Mouse (Mus musculus) right cerebral cortex, adult 2 months (tissue): ENCODE measurements around the gene Sh2d1b2.
A peak's percentile ranks its signal among the peaks of the same experiment; 100 is the strongest.
"Not testable (repeated sequence)": the region's sequence is repeated elsewhere in the genome, so short reads cannot be mapped to it uniquely, and the experiment has no call there.

ENCODE experiments used
- DNase-seq, 2 experiments: peaks; one replicate each; pipeline ENCODE4 v3.0.0; 2021 to 2022; ENCODE audit warnings: low spot score in 2 of 2

The Sh2d1b2 gene

GRCm38 (mm10) chr1:170232688-170233087 lies at the start of gene Sh2d1b2:
Gene Sh2d1b2 (plus strand): TSS chr1:170232749.
- not testable (repeated sequence) for DNase-seq

DNA sequence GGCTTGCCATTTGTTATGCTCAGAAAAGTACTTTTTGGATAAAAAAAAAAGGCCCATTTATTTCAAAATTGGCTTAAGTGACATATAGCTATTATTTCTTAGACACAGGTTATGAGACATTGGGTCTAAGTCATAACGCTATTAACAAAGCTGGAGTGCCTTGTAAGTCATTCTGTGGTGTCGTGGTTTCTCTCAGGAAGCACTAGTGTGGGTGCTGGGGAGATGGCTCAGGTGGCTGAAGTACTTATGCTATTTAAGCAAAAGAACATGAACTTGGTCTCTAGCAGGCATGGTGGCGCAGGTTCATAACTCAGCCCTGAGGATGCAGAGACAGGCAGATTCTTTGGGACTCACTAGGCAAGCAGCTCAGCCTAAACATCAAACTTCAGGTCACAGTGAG lies 47.4 kb upstream of the Sh2d1b2 start:
- DNase-seq, result no peak

DNA sequence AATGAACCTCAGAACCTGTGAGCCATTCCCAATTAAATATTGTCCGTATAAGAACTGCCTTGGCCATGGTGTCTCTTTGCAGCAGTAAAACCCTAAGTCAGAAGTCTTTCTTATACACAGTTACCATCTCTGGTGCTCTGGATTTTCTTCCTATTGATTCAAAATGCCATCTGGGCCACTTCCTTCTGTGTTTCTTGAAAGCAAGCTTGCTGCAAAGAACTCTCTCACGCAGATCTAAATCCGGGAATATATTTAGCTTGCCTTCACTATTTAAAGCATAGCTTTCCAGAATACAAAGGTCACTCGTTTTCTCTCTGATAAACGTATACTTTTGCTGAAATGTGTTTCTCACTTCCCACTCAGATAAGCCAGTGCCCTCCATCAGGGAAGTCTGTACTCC lies 46.0 kb upstream of the Sh2d1b2 start:
- peak; percentile 31 to 32 for DNase-seq

- DNase-seq, result peak in 1 of 2 experiments; percentile 28
Observed at GRCm38 (mm10) chr1:170188601-170189000, 43.9 kb upstream of the Sh2d1b2 start.

- DNase-seq, result no peak
Observed at GRCm38 (mm10) chr1:170190225-170190624, 42.3 kb upstream of the Sh2d1b2 start.

DNA sequence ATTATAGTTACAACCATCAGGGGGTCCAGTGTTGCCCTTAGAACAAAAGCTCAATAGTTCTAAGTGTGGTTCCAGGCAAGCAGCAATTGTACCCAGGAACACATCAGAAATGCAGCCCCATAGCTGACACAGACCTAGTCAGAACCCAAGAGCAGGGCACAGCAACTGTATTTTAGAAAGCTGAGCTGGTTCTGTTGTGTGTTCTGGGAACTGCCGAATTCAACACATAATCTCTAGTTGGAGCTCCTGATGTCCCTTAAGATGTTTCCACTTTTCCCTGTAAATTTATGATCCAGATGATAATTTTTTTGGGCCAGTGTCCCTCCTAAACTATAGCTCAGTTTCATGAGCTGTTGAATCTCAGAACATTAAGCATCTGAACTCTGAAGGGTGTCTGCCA lies 40.6 kb upstream of the Sh2d1b2 start:
- no peak for DNase-seq

DNA sequence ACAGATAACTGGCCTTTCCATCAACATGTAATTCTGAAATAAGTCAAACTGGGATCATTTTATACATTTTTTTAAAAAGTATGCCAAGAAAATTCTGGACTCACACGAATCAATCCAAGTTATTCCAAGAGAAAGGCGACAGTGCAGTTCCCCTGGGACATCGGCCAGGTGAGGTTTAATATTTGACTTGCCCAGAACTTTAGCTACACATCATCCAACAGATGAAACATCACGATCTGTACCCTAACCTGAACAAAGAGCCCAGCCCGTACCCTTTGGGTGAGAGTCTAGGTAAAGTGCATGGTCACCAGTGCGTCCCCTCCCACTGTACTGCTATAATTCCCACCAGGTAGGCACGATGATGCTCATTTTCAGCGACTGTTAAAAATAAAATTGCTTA lies 36.3 kb upstream of the Sh2d1b2 start:
- no peak for DNase-seq

GRCm38 (mm10) chr1:170200379-170200778 lies 32.2 kb upstream of the Sh2d1b2 start:
- DNase-seq, result peak; percentile 48 to 52

DNA sequence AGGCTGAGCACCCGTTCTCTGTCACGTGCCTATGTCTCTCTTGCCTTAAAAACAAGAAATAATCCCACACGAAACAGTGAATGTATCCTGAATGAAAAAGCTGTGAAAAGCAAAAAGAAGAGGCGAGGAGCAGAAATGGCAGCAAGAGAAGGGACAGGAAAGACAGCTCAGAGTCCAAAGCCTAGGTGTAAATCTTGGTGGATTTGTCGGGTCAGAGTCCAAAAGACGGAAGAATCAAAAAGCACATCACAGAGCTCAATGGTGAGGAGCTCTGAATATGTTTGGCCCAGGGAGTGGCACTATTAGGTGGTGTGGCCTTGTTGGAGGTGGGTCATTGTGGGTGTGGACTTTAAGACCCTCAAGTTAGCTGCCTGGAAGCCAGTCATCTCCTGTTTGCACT lies 26.2 kb upstream of the Sh2d1b2 start:
- DNase-seq, result no peak

- DNase-seq, result no peak
Observed at GRCm38 (mm10) chr1:170213181-170213879, 19.2 kb upstream of the Sh2d1b2 start.

DNA sequence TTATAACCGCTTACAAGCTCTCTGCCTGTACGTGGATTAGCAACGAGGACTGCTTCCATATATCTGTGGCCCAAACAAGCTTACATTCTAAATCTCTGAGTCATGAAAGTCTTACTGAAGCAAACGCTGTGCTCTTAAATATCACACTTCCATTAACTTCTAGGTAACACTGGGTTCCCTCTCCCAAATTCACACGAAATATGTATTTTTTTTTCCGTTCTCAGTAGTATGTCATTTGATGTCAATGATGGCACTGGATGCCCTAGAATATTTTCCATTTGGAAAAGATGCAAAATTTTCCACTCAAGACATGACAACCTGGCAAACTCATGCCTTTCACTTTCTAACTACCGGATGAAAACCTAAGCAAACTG lies 18.2 kb upstream of the Sh2d1b2 start:
- no peak for DNase-seq

- peak; percentile 88 to 90 for DNase-seq
Observed at GRCm38 (mm10) chr1:170214757-170215522, 17.6 kb upstream of the Sh2d1b2 start, which contains the start of gene Uhmk1. Gene Uhmk1 (minus strand): TSS chr1:170215397.

GRCm38 (mm10) chr1:170215590-170215989 lies 17.0 kb upstream of the Sh2d1b2 start:
- no peak for DNase-seq

GRCm38 (mm10) chr1:170218091-170218884 lies 14.3 kb upstream of the Sh2d1b2 start:
- DNase-seq, result no peak

- no peak for DNase-seq
Observed at GRCm38 (mm10) chr1:170220351-170220750, 12.2 kb upstream of the Sh2d1b2 start.

- DNase-seq, result no peak
Observed at GRCm38 (mm10) chr1:170223276-170223675, 9.3 kb upstream of the Sh2d1b2 start.

GRCm38 (mm10) chr1:170245016-170245415 lies 12.5 kb downstream of the Sh2d1b2 start:
- DNase-seq, result peak in 1 of 2 experiments; percentile 6

GRCm38 (mm10) chr1:170254893-170255559 lies 22.5 kb downstream of the Sh2d1b2 start:
- DNase-seq, result no peak

DNA sequence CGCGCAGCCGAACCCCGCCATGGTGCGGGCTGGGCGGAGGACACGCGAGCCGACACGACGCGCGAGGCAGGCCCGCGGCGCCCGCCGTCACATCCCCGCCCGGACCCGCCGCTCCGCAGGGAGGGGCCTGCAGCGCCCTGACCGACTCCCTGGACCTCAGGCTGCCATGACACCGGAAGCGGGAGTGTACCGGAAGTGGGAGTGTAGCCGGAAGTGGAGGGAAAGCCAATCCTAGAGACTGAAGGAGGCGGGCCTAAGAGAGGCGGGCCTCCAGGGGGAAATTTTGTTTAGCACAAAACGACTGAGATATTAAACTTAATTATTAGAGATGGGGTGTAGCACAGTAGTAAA lies 23.0 kb downstream of the Sh2d1b2 start:
- DNase-seq, result peak; percentile 87

DNA sequence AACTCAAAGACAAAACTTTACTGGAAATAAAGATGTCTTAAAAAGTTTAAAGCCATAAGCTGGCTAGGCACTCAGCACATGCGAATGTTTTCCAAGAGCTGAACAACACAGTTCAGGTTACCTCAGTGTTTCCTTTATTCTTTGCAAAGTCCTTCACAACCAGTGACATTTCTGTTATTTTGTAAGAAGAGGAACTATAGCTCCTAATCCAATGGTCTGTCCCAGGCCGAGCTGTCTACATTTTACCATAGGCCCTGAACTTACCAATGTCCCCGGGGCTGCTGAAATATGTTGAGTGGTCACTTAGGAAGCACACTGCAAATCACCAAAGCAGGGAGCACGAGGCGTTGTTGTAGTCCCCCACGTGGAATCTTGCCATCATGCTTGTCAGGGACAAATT lies 37.7 kb downstream of the Sh2d1b2 start:
- DNase-seq, result no peak

DNA sequence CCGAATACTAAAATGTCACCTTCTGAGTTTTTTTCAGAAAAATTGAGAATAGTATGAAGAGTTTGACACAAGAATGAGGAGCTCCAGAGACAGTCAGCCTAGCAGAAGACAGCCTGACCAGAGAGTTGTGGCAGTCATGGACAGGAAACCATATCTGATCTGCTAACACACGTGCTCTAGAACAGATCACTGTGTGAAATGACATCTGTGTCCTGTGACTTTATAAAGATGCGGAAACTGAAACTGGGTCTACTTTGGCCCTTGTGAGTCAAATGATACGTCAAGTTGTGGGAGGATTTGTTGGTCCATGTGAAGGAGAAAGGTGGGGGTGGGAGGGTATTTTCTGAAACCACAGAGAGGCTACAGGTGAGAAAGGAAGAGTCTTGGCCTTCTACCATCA lies 38.1 kb downstream of the Sh2d1b2 start:
- no peak for DNase-seq

- DNase-seq, result no peak
Observed at GRCm38 (mm10) chr1:170273252-170273651, 40.7 kb downstream of the Sh2d1b2 start.
